Mouse (Mus musculus): ENCODE results near the gene Dtnb.

DNA sequence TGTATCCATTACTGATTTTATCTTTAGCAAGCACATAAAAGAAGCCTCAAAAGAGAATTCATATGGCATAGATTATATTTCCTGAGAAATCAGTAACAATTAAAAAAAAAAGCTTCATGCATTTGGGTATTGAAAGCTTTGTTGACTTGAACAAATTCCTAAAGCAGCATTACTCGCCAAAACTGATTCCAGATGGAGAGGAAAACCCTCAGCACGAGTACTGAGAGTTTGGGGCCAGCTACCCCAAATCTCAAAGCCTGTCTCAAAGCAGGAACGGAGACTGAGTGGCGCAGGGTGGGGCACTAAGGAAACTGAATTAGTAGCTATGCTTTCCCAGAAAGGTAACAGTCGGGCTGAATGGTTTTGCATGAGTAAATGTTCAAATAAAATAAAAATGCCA is 108.5 kb downstream of the Dtnb start:
- TF ChIP-seq CTCF (IDR thresholded peaks at IDR 0.05; ENCODE audit: extremely low read depth, insufficient read length, insufficient replicate concordance, low read depth, low read length) (no peak), POLR2A (IDR thresholded peaks at IDR 0.05; ENCODE audit: low read depth, low read length) (no peak)
